Mouse (Mus musculus) megakaryocyte, embryonic 14.5 days (primary cell): ENCODE data around the gene Mkks.

Experiments
- FLI1 ChIP-seq: IDR thresholded peaks from 2 replicates; pipeline ENCODE4 v1.6.1; 2012; ENCODE audit warnings: low read length, inconsistent platforms, mixed read lengths
- GATA1 ChIP-seq: IDR thresholded peaks from 3 replicates; pipeline ENCODE4 v1.6.1; 2012; ENCODE audit warnings: mixed read lengths, low read length, inconsistent platforms, borderline replicate concordance

DNA sequence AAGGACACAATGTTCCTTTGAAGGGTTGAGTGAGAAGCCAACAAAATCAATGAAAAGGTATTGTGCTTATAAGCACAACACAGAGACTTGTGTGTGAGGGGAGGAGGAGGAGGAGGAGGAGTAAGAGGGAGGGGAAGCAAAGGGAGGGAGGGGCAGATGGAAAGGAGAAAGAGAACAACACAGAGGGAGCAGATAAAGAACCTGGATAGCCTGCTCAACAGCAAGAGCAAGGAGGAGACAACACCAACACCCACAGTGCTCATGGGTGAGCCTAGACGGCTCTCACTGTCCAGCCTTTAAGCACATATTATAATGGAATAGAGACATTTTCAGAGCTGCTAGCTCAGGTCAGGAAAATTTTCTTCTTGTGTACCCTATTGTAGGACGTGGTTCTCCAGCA lies 18.1 kb upstream of the Mkks start:
- TF ChIP-seq FLI1 (no peak), GATA1 (no peak)
